Mouse (Mus musculus): ENCODE measurements around the gene Fastk. TPM values are rescaled to one million over a fixed set of nuclear protein-coding genes. Genes with fewer than 3 reads are reported as not detected.

Gene Fastk
- polyA plus RNA-seq, 1 experiment = 124 TPM

DNA sequence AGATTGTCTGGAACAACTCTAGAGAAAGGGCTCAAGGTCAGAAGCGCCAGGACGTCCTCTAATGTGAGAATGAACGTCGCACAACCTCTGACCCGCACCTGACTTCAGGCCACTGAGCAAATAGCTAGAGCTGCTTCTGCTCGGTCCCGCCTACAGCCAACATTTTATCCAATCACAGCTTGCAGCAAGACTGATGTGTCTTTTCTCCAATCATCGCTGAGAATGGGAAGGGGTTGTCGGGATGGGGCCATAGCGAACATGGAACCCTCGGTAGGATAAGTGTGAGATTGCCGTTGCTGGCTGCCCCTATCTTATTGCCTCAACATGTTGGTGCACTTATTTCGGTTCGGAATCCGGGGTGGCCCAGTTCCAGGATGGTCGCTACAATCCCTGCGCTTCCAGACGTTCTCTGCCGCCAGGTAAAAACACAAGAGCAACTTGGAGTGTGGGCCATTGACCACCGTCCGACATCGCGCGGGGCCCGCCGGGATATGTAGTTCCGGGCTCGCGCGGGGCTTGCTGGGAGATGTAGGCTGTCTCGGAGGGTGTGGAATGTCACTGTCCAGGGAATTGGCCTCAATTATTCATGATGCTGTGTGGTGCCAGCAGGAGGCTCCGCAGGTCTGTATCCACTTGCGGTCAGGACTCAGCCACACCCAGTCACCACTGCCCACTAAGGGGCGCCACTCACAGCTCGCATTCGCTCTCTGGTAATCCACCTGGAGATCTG lies 50.8 kb downstream of the Fastk start:
- TF ChIP-seq MYOG (IDR thresholded peaks at IDR 0.05; ENCODE audit: control insufficient read depth in 1 of 3, insufficient read depth in 1 of 3, insufficient read length in 2 of 3, low read depth in 2 of 3) = peak in 1 of 3 experiments; percentile 38
- TF ChIP-seq SRF (IDR thresholded peaks at IDR 0.05; ENCODE audit: control insufficient read depth, insufficient read length, low read depth) = peak; percentile 36
- TF ChIP-seq POLR2A (IDR thresholded peaks at IDR 0.05; ENCODE audit: insufficient read length, low read depth) = peak; percentile 41
- TF ChIP-seq TCF12 (IDR thresholded peaks at IDR 0.05; ENCODE audit: insufficient read depth, poor library complexity, severe bottlenecking) = no peak
- TF ChIP-seq USF1 (IDR thresholded peaks at IDR 0.05; ENCODE audit: low read depth) = peak; percentile 21
- TF ChIP-seq POLR2AphosphoS2 (IDR thresholded peaks at IDR 0.05; ENCODE audit: insufficient read length, low read depth) = peak; percentile 20
- TF ChIP-seq MYOD1 (IDR thresholded peaks at IDR 0.05; ENCODE audit: control insufficient read depth in 1 of 3, insufficient read length in 2 of 3, low read depth in 2 of 3) = peak in 1 of 3 experiments; percentile 51
- TF ChIP-seq E2F4 (IDR thresholded peaks at IDR 0.05; ENCODE audit: insufficient read depth) = no peak
- Histone ChIP-seq H3K27me3 (ENCODE audit: control insufficient read depth, insufficient read depth, insufficient read length) (no peaks in the 10 kb centered on the region), H3K36me3 (ENCODE audit: control insufficient read depth, insufficient read depth) (no peaks in the 10 kb centered on the region), H3K4me2 (ENCODE audit: low read depth) (peak overlapping the region; percentile 81), H3K4me3 (peak overlapping the region; percentile 28), H3K79me2 (ENCODE audit: control insufficient read depth, insufficient read depth) (no peaks in the 10 kb centered on the region), H3ac (ENCODE audit: control insufficient read depth, insufficient read length) (no peak overlapping the region)

DNA sequence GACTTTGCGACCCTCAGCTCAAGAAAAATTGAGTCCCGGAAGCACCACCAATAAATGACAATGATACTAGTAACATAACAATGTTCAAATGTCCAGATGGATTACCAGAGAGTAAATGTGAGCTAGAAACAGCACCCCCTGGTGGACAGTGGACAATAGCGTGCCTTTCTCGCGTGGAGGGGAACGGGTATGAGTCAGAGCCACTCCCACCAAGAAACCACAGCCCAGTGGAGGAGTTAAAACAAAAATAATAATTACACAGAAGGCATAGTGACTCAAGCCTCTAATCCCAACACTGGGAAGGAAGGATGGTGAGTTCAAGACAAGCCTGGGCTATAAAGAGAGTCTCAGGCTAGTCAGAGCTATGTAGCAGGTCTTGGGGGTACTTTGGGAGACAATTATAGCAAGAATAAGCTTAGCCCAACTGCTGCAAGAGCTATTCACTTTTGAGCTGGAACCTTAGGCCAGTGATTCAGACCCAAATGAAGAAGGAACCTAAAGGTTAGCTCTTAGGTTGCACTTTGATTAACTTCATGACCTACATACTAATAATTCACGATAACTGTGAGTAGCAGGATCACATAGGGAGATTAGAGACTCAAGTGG lies 51.6 kb downstream of the Fastk start, which contains the start of gene Abcb8:
TSS of gene Abcb8 (plus strand) at position 272 of the 606 bp plus-strand sequence.
- TF ChIP-seq TCF12 (IDR thresholded peaks at IDR 0.05; ENCODE audit: insufficient read depth, poor library complexity, severe bottlenecking) (no peak), MYOG (IDR thresholded peaks at IDR 0.05; ENCODE audit: control insufficient read depth in 1 of 3, insufficient read depth in 1 of 3, insufficient read length in 2 of 3, low read depth in 2 of 3) (no peak), USF1 (IDR thresholded peaks at IDR 0.05; ENCODE audit: low read depth) (no peak), MAX (IDR thresholded peaks at IDR 0.05; ENCODE audit: low read depth) (no peak), REST (IDR thresholded peaks at IDR 0.05; ENCODE audit: insufficient read depth, insufficient read length) (no peak), POLR2A (IDR thresholded peaks at IDR 0.05; ENCODE audit: insufficient read length, low read depth) (no peak), POLR2AphosphoS2 (IDR thresholded peaks at IDR 0.05; ENCODE audit: insufficient read length, low read depth) (no peak), E2F4 (IDR thresholded peaks at IDR 0.05; ENCODE audit: insufficient read depth) (no peak), CEBPB (IDR thresholded peaks at IDR 0.05; ENCODE audit: insufficient read depth, poor library complexity, severe bottlenecking) (no peak), SRF (IDR thresholded peaks at IDR 0.05; ENCODE audit: control insufficient read depth, insufficient read length, low read depth) (no peak), TCF3 (IDR thresholded peaks at IDR 0.05; ENCODE audit: insufficient read length, low read depth) (no peak), MYOD1 (IDR thresholded peaks at IDR 0.05; ENCODE audit: control insufficient read depth in 1 of 3, insufficient read length in 2 of 3, low read depth in 2 of 3) (no peak)
- Histone ChIP-seq H3ac (ENCODE audit: control insufficient read depth, insufficient read length) (no peak within 1 kb of the TSS), H3K4me2 (ENCODE audit: low read depth) (peak within 1 kb of the TSS; percentile 70), H3K4me3 (peak within 1 kb of the TSS; percentile 28), H3K79me2 (ENCODE audit: control insufficient read depth, insufficient read depth) (no peaks in the 10 kb centered on the region), H3K27me3 (ENCODE audit: control insufficient read depth, insufficient read depth, insufficient read length) (no peaks in the 10 kb centered on the region), H3K36me3 (ENCODE audit: control insufficient read depth, insufficient read depth) (no peaks in the 10 kb centered on the region)

DNA sequence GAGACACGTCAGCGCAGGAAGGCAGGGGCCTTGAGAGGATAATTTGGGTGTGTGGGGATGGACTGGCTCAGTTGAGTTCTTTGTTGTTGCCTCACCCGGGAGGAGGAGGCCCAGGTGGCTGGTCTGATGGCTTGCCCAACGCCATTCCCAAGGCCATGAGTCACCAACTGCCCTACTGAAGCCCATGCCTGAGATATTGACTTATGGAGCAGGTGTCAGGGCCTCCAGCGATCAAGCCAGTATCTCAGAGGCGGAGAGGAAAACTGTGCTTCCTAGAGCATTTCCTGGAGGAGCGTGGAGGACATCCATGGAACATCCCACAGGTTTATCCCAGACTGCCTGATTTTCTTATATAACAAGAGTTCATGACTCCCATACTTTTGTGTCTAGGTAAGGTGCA lies 52.4 kb downstream of the Fastk start:
- TF ChIP-seq MAX (IDR thresholded peaks at IDR 0.05; ENCODE audit: low read depth) (no peak), SRF (IDR thresholded peaks at IDR 0.05; ENCODE audit: control insufficient read depth, insufficient read length, low read depth) (no peak), TCF3 (IDR thresholded peaks at IDR 0.05; ENCODE audit: insufficient read length, low read depth) (peak; percentile 9), POLR2AphosphoS2 (IDR thresholded peaks at IDR 0.05; ENCODE audit: insufficient read length, low read depth) (no peak), MYOD1 (IDR thresholded peaks at IDR 0.05; ENCODE audit: control insufficient read depth in 1 of 3, insufficient read length in 2 of 3, low read depth in 2 of 3) (peak; percentile 13 to 86 (median 67)), REST (IDR thresholded peaks at IDR 0.05; ENCODE audit: insufficient read depth, insufficient read length) (no peak), USF1 (IDR thresholded peaks at IDR 0.05; ENCODE audit: low read depth) (no peak), MYOG (IDR thresholded peaks at IDR 0.05; ENCODE audit: control insufficient read depth in 1 of 3, insufficient read depth in 1 of 3, insufficient read length in 2 of 3, low read depth in 2 of 3) (peak in 2 of 3 experiments; percentile 16 to 79), CEBPB (IDR thresholded peaks at IDR 0.05; ENCODE audit: insufficient read depth, poor library complexity, severe bottlenecking) (peak; percentile 70; the same call in 1 of the 2 replicates), TCF12 (IDR thresholded peaks at IDR 0.05; ENCODE audit: insufficient read depth, poor library complexity, severe bottlenecking) (no peak), E2F4 (IDR thresholded peaks at IDR 0.05; ENCODE audit: insufficient read depth) (no peak), POLR2A (IDR thresholded peaks at IDR 0.05; ENCODE audit: insufficient read length, low read depth) (no peak)
- Histone ChIP-seq H3K36me3 (ENCODE audit: control insufficient read depth, insufficient read depth) (no peaks in the 10 kb centered on the region), H3K27me3 (ENCODE audit: control insufficient read depth, insufficient read depth, insufficient read length) (no peaks in the 10 kb centered on the region), H3K79me2 (ENCODE audit: control insufficient read depth, insufficient read depth) (no peaks in the 10 kb centered on the region), H3K4me2 (ENCODE audit: low read depth) (peak overlapping the region; percentile 51), H3K4me3 (no peak overlapping the region), H3ac (ENCODE audit: control insufficient read depth, insufficient read length) (no peak overlapping the region)

DNA sequence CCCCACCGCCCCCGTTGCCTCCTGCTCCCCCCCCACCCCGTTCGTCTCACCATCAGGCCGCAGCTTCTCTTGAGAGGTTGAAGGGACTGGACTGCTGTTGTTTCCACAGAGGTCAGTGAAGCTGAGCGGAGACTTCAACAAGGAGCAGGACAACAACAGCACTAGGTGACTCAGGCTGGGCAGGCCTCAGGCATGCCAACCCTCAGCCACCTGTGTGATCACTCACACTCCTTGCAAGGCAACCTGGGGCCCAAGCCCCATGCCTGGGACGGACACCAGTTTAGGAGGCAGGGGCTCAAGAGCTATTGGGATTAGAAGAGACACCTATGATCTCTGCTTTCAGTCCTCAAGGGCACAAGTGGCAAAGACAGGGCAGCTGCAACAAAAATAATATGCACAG lies 53.2 kb downstream of the Fastk start, which contains the start of gene Atg9b:
TSS of gene Atg9b (minus strand) at position 280 of the 400 bp plus-strand sequence.
- no peak within 1 kb of the TSS for H3K4me3 ChIP-seq
- H3K79me2 ChIP-seq (ENCODE audit: control insufficient read depth, insufficient read depth) = no peaks in the 10 kb centered on the region
- H3ac ChIP-seq (ENCODE audit: control insufficient read depth, insufficient read length) = no peak within 1 kb of the TSS
- peak within 1 kb of the TSS; percentile 51 for H3K4me2 ChIP-seq (ENCODE audit: low read depth)
- no peak for TF ChIP-seq MYOG (IDR thresholded peaks at IDR 0.05; ENCODE audit: control insufficient read depth in 1 of 3, insufficient read depth in 1 of 3, insufficient read length in 2 of 3, low read depth in 2 of 3)
- TF ChIP-seq MYOD1 (IDR thresholded peaks at IDR 0.05; ENCODE audit: control insufficient read depth in 1 of 3, insufficient read length in 2 of 3, low read depth in 2 of 3) = peak in 1 of 3 experiments; percentile 66
- no peaks in the 10 kb centered on the region for H3K36me3 ChIP-seq (ENCODE audit: control insufficient read depth, insufficient read depth)
- no peaks in the 10 kb centered on the region for H3K27me3 ChIP-seq (ENCODE audit: control insufficient read depth, insufficient read depth, insufficient read length)

All from myocyte (in vitro differentiated cells).